Mouse (Mus musculus) skeletal muscle tissue, postnatal 0 days (tissue): ENCODE measurements around the gene Rab14. TPM values are rescaled to one million over a fixed set of nuclear protein-coding genes. Genes with fewer than 3 reads are reported as not detected.

Experiments used
- polyA plus RNA-seq: library from polyadenylated mRNA; unstranded; fragments of >200 nt; fragmentation: Nextera tagmentation; extraction: Ambion mirVana; gene quantifications from 2 replicates; pipeline ENCODE4 v1.2.1, GENCODE M21; 2015

The Rab14 gene
- polyA plus RNA-seq, result 288 and 313 TPM in 2 replicates

DNA sequence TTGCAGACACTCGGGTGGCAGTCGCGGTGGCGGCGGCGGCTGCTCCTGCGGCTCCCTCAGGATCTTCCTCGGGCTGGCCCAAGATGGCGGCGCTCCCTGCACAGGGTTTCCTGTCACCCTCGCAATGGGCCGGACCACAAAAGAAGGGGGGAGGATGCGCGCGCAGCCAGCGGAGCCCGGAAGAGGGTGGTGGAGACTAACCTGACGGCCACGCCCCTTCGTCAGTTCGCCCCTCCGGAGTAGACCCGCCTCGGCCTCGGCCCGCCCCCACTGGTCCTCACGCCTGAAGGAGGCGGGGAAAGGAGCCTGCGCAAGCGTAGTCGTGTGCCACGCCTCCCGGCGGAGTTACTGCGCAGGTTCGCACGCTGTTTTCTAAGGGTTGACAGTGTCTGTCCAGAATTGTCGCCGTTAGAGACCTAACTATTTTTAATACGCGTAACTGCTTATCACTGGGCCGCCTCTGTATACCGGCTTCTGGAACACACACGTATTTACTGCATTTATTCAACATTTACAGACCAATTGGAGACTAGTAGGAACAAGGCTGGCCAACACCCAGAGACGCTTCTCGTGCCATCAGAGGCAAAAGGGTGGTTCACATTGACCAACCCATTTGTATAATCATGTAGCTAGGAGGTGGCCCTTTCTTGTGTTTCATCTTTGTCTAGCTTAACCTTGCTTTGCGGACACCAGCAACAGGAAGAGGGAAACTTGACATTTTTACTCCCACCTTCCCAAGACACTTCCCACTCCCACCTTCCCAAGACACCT lies at the start of gene Rab14:
TSS of gene Rab14 (minus strand) at position 223 of the 771 bp plus-strand sequence.

Other genes with a start within 250 kb of the Rab14 start
- gene Traf1, start 239.3 kb downstream of the Rab14 start, polyA plus RNA-seq, result 1.5 and 2.2 TPM in 2 replicates
- gene Hc, start 139.7 kb downstream of the Rab14 start, polyA plus RNA-seq, result 0.22 and 0.27 TPM in 2 replicates
- 0.08 and 0.35 TPM in 2 replicates for gene AI182371, start 99.6 kb downstream of the Rab14 start, polyA plus RNA-seq
- gene Cntrl, start 91.6 kb downstream of the Rab14 start, polyA plus RNA-seq, result 8.2 and 8.6 TPM in 2 replicates
- gene Gsn, start 55.3 kb upstream of the Rab14 start, polyA plus RNA-seq, result 362 and 480 TPM in 2 replicates
- 45.2 and 56.0 TPM in 2 replicates for gene Stom, start 135.9 kb upstream of the Rab14 start, polyA plus RNA-seq
- not detected in 2 replicates for gene 4930568D16Rik, start 166.6 kb upstream of the Rab14 start, polyA plus RNA-seq
- not detected in 2 replicates for gene 4930402F06Rik, start 196.1 kb upstream of the Rab14 start, polyA plus RNA-seq